Mouse (Mus musculus) liver, embryonic 11.5 days (tissue): ENCODE results near the gene Apcs. TPM values are rescaled to one million over a fixed set of nuclear protein-coding genes. Genes with fewer than 3 reads are reported as not detected.
A peak's percentile ranks its signal among the peaks of the same experiment; 100 is the strongest.

Experiments
- ATAC-seq: fragments of 200-750 bp; cut with Nextera tagmentation; replicated peaks from 2 replicates; pipeline ENCODE4 v1.8.0; 2017; ENCODE audit warnings: moderate number of reproducible peaks, mild to moderate bottlenecking, moderate TSS enrichment, moderate library complexity; ENCODE audit not compliant: low FRiP score
- DNase-seq: peaks from one replicate; pipeline ENCODE4 v3.0.0-alpha.2; 2017; ENCODE audit warnings: low spot score
- H3K27ac ChIP-seq: fragments of 300-500 bp; sonication (generic); 2 replicates; pipeline ENCODE4 v1.5.1; 2014; ENCODE audit warnings: mild to moderate bottlenecking, low read depth, low read length, control low read depth
- H3K27me3 ChIP-seq: fragments of 300-500 bp; sonication (generic); replicated peaks from 2 replicates; pipeline ENCODE4 v1.6.1; 2014; ENCODE audit warnings: low read length, mixed read lengths; ENCODE audit not compliant: control insufficient read depth, insufficient read depth
- H3K36me3 ChIP-seq: fragments of 300-500 bp; sonication (generic); 2 replicates; pipeline ENCODE4 v1.6.1; 2014; ENCODE audit warnings: mild to moderate bottlenecking, low read length, moderate library complexity, mixed read lengths; ENCODE audit not compliant: control insufficient read depth, insufficient read depth
- H3K4me1 ChIP-seq: fragments of 300-500 bp; sonication (generic); replicated peaks from 2 replicates; pipeline ENCODE4 v1.6.1; 2014; ENCODE audit warnings: low read length, mixed read lengths; ENCODE audit not compliant: control insufficient read depth, insufficient read depth
- H3K4me2 ChIP-seq: fragments of 300-500 bp; sonication (generic); 2 replicates; pipeline ENCODE4 v1.6.1; 2014; ENCODE audit warnings: mild to moderate bottlenecking, control low read depth, moderate library complexity
- H3K4me3 ChIP-seq: fragments of 300-500 bp; sonication (generic); 2 replicates; pipeline ENCODE4 v1.5.1; 2014; ENCODE audit warnings: low read depth, low read length, control low read depth
- H3K9ac ChIP-seq: fragments of 300-500 bp; sonication (generic); 2 replicates; pipeline ENCODE4 v1.6.1; 2014; ENCODE audit warnings: low read depth, low read length, control low read depth
- H3K9me3 ChIP-seq: fragments of 300-500 bp; sonication (generic); 2 replicates; pipeline ENCODE4 v1.6.1; 2016; ENCODE audit warnings: low read length, inconsistent platforms, mixed read lengths; ENCODE audit not compliant: control insufficient read depth
- WGBS: fragments of 180-500 bp; shearing (Covaris S2); extraction: QIAGEN DNeasy Blood & Tissue Kit; methylation state at CpG from one replicate; pipeline ENCODE4 v1.1.7; 2014; 5-methylcytosine and 5-hydroxymethylcytosine counted together
- polyA plus RNA-seq: library from polyadenylated mRNA; unstranded; fragments of >200 nt; fragmentation: Nextera tagmentation; extraction: Ambion mirVana; gene quantifications from 2 replicates; pipeline ENCODE4 v1.2.1, GENCODE M21; 2014

Apcs gene
- 5.1 and 7.1 TPM in 2 replicates for polyA plus RNA-seq

GRCm38 (mm10) chr1:172894777-172895357 is at the start of gene Apcs:
Gene Apcs, minus strand, starts transcription at chr1:172895041.
- Histone ChIP-seq H3K27ac (no peak within 1 kb of the TSS), H3K4me2 (no peak within 1 kb of the TSS), H3K27me3 (no peaks in the 10 kb centered on the region), H3K4me3 (no peak within 1 kb of the TSS), H3K4me1 (no peaks in the 10 kb centered on the region), H3K9ac (no peak within 1 kb of the TSS), H3K9me3 (no peaks in the 10 kb centered on the region), H3K36me3 (no peaks in the 10 kb centered on the region)
- DNase-seq, result no peak
- ATAC-seq, result peak; percentile 67
- WGBS, result 43% methylated on average over 2 of the region's 2 CpGs

- no peak overlapping the region for H3K4me3 ChIP-seq
- H3K9ac ChIP-seq, result no peak overlapping the region
- WGBS, result 70% methylated on average over 2 of the region's 2 CpGs
- H3K9me3 ChIP-seq, result no peaks in the 10 kb centered on the region
- ATAC-seq (no peak), DNase-seq (no peak)
- H3K27ac ChIP-seq, result no peak overlapping the region
- H3K36me3 ChIP-seq, result no peaks in the 10 kb centered on the region
- H3K4me2 ChIP-seq, result no peak overlapping the region
- H3K27me3 ChIP-seq, result no peaks in the 10 kb centered on the region
- H3K4me1 ChIP-seq, result no peaks in the 10 kb centered on the region
These were observed 37.4 kb upstream of the Apcs start for GRCm38 (mm10) chr1:172932197-172932596.

- Histone ChIP-seq H3K9me3 (no peaks in the 10 kb centered on the region), H3K4me3 (no peak overlapping the region), H3K36me3 (no peaks in the 10 kb centered on the region), H3K4me1 (no peaks in the 10 kb centered on the region), H3K27me3 (no peaks in the 10 kb centered on the region), H3K4me2 (no peak overlapping the region), H3K9ac (no peak overlapping the region), H3K27ac (no peak overlapping the region)
- no peak for DNase-seq
- WGBS, result 77% methylated on average over 2 of the region's 2 CpGs
- ATAC-seq, result no peak
These were observed 23.6 kb upstream of the Apcs start for GRCm38 (mm10) chr1:172918450-172918849.

DNA sequence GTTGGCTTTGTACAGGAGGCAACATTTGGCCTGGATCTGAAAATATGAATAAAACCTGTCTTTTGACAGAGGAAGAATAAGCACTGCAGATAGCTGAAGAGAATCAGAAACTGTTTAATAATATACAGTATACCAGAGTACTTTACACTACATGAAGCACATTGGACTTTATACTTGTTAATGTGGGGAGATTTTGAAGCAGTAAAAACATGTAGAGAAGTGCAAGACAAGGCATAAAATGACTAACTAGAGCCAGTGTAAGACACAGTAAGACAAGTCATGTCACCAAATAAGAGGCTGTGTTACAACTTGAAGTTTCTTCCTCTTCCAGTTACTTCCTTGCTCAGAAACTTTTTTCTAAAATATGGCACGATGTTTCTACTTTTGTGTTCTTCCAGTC is 22.3 kb upstream of the Apcs start:
- DNase-seq, result no peak
- H3K4me3 ChIP-seq, result no peak overlapping the region
- no peaks in the 10 kb centered on the region for H3K36me3 ChIP-seq
- WGBS, result 77% methylated on average over 1 of the region's 1 CpGs
- no peaks in the 10 kb centered on the region for H3K9me3 ChIP-seq
- no peaks in the 10 kb centered on the region for H3K4me1 ChIP-seq
- no peak for ATAC-seq
- no peak overlapping the region for H3K27ac ChIP-seq
- H3K27me3 ChIP-seq, result no peaks in the 10 kb centered on the region
- H3K9ac ChIP-seq, result no peak overlapping the region
- no peak overlapping the region for H3K4me2 ChIP-seq

DNA sequence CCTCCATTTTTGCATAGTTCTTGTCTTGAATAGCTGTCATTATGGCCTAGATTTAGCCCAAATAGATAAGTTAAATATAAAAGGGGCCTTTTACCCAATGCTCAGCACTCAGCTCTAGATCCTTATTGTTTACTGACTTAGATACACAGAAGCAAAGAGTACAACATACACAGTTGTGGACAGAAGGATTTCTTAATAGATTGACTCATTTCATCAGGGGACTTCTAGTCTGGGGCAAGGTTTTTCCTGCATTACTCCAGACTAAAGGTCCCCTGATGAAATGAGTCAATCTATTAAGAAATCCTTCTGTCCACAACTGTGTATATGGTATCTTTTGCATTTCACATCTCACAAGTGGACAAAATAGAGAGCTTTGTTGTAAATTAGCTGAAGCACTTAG is 8.5 kb upstream of the Apcs start:
- Histone ChIP-seq H3K4me2 (no peak overlapping the region), H3K9me3 (no peaks in the 10 kb centered on the region), H3K9ac (no peak overlapping the region), H3K36me3 (no peaks in the 10 kb centered on the region), H3K4me3 (no peak overlapping the region), H3K27me3 (no peaks in the 10 kb centered on the region), H3K27ac (no peak overlapping the region), H3K4me1 (no peaks in the 10 kb centered on the region)
- DNase-seq, result no peak
- ATAC-seq, result no peak

- no peaks in the 10 kb centered on the region for H3K4me1 ChIP-seq
- 80% methylated on average over 2 of the region's 2 CpGs for WGBS
- H3K9ac ChIP-seq, result no peak overlapping the region
- no peak for DNase-seq
- H3K4me3 ChIP-seq, result no peak overlapping the region
- H3K4me2 ChIP-seq, result no peak overlapping the region
- H3K9me3 ChIP-seq, result no peaks in the 10 kb centered on the region
- no peak for ATAC-seq
- no peaks in the 10 kb centered on the region for H3K27me3 ChIP-seq
- H3K36me3 ChIP-seq, result no peaks in the 10 kb centered on the region
- no peak overlapping the region for H3K27ac ChIP-seq
These were observed 594 bp upstream of the Apcs start for GRCm38 (mm10) chr1:172895435-172895834.

GRCm38 (mm10) chr1:172876675-172877074 is 18.2 kb downstream of the Apcs start:
- DNase-seq, result no peak
- WGBS, result 83% methylated on average over 1 of the region's 1 CpGs
- H3K9me3 ChIP-seq, result no peaks in the 10 kb centered on the region

DNA sequence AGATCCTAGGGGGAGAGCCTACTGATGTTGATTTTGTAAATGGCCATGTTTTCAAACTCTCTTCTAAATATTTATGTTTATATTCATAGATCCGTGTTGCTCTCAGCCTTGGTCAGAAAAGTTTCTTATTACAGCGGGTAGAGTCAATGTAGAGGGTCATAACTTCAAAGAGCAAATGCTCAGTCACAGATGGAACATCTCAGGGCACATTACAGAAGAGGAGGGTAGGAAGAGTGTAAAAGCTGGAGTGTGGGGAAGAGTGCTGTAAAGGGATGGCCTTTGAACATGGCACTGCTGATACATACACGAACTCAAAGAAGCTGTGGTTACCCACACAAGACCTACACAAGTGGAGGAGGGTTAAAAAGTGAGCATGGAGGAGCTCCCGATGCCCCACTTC is 19.6 kb downstream of the Apcs start:
- ATAC-seq (no peak), DNase-seq (no peak)
- Histone ChIP-seq H3K4me1 (no peaks in the 10 kb centered on the region), H3K36me3 (no peaks in the 10 kb centered on the region), H3K4me2 (no peak overlapping the region), H3K9me3 (no peaks in the 10 kb centered on the region), H3K4me3 (no peak overlapping the region), H3K9ac (no peak overlapping the region), H3K27me3 (no peaks in the 10 kb centered on the region), H3K27ac (no peak overlapping the region)
- WGBS, result 77% methylated on average over 4 of the region's 4 CpGs

More at GRCm38 (mm10) chr1:172876675-172877074, 18.2 kb downstream of the Apcs start:
- H3K9ac ChIP-seq, result no peak overlapping the region
- H3K27ac ChIP-seq, result no peak overlapping the region
- no peaks in the 10 kb centered on the region for H3K4me1 ChIP-seq
- no peaks in the 10 kb centered on the region for H3K36me3 ChIP-seq
- ATAC-seq, result no peak
- H3K27me3 ChIP-seq, result no peaks in the 10 kb centered on the region
- H3K4me2 ChIP-seq, result no peak overlapping the region
- H3K4me3 ChIP-seq, result no peak overlapping the region

GRCm38 (mm10) chr1:172848171-172848570 is 46.7 kb downstream of the Apcs start:
- Histone ChIP-seq H3K9ac (no peak overlapping the region), H3K4me3 (no peak overlapping the region), H3K36me3 (no peaks in the 10 kb centered on the region), H3K4me2 (no peak overlapping the region), H3K27me3 (no peaks in the 10 kb centered on the region), H3K9me3 (no peaks in the 10 kb centered on the region), H3K4me1 (no peaks in the 10 kb centered on the region), H3K27ac (no peak overlapping the region)
- ATAC-seq (no peak), DNase-seq (no peak)
- WGBS, result 83% methylated on average over 2 of the region's 2 CpGs
